Mouse (Mus musculus) CH12.LX (cell line): ENCODE measurements around the gene 4930539E08Rik.

Source experiments
- CTCF ChIP-seq, 2 experiments: IDR thresholded peaks in 1 of 2; conservative IDR thresholded peaks in 1 of 2; 2 replicates each; pipeline ENCODE4 v1.5.1; 2011 to 2012; ENCODE audit warnings: low read depth in 2 of 2, low read length in 2 of 2, improper control_type of control experiment in 1 of 2, inconsistent platforms in 1 of 2, mild to moderate bottlenecking in 1 of 2, moderate library complexity in 1 of 2
- ELF1 ChIP-seq: IDR thresholded peaks from 2 replicates; pipeline ENCODE4 v1.6.1; 2014; ENCODE audit warnings: low read depth, mild to moderate bottlenecking, inconsistent platforms, low read length, improper control_type of control experiment

DNA sequence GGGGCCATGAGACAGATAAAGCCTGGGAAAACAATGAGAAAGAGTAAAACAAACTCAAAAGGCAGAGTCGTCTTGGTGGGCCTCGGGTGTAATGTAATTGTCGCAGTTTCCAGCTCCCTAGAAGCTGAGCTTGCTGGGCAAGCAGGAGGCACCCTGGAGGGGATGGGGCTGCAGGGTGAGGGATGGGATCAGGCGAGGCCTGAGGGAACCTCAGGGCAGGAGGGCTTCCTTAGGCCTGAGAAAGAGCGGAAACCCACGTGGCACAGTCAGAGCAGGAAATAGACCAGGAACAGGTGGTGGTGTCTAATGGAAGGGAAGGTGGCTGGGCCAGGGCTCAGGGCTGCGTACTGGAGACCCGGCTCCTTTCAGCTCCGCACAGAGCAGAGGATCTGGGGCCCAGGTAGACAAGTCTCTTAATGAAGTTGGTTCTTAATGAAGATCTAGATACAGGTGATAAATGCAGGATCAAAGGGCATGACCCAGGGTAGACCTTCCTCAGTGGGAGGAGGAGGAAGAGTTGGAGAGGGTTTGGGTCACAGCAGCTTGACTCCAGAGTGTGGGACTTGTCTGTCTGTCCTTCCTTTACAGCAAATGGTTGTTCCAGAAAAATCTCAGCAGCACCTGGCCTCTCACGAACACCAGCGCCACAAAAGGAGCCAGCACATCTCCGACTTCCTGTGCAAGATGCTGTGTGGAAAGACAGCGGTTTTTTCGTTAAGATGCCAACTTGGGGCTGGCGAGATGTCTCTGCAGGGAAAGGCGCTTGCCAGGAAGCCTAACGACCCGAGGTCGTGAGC is 19.2 kb upstream of the 4930539E08Rik start:
- TF ChIP-seq ELF1 (no peak), CTCF (conservative IDR thresholded peaks at IDR 0.05 in 1 of 2, IDR thresholded peaks at IDR 0.05 in 1 of 2; ENCODE audit: low read depth in 2 of 2, low read length in 2 of 2) (no peak)
